Mouse (Mus musculus): ENCODE measurements around the gene 6030408B16Rik. TPM values are rescaled to one million over a fixed set of nuclear protein-coding genes. Genes with fewer than 3 reads are reported as not detected.

Gene 6030408B16Rik
- total RNA-seq, 2 experiments from 2014 or later, result not detected

Other genes with a start within 250 kb of the 6030408B16Rik start
- not detected in 2 replicates for gene Gm47841, start 245.8 kb upstream of the 6030408B16Rik start, total RNA-seq (2015)
- gene Gm47841, start 245.8 kb upstream of the 6030408B16Rik start, total RNA-seq (2017), result not detected in 2 replicates
- not detected in 2 replicates for gene Fignl2, start 214.6 kb upstream of the 6030408B16Rik start, total RNA-seq (2015)
- under 0.01 TPM in 1 of 2 replicates, not detected in the other for gene Fignl2, start 214.6 kb upstream of the 6030408B16Rik start, total RNA-seq (2017)
- not detected in 2 replicates for gene Ankrd33, start 177.5 kb upstream of the 6030408B16Rik start, total RNA-seq (2015)
- gene Ankrd33, start 177.5 kb upstream of the 6030408B16Rik start, total RNA-seq (2017), result not detected in 2 replicates
- 0.27 and 1.1 TPM in 2 replicates for gene Acvrl1, start 164.7 kb upstream of the 6030408B16Rik start, total RNA-seq (2015)
- 1.6 and 1.7 TPM in 2 replicates for gene Acvrl1, start 164.7 kb upstream of the 6030408B16Rik start, total RNA-seq (2017)
- gene Acvr1b, start 119.1 kb upstream of the 6030408B16Rik start, total RNA-seq (2015), result 3.4 and 4.8 TPM in 2 replicates
- gene Acvr1b, start 119.1 kb upstream of the 6030408B16Rik start, total RNA-seq (2017), result 6.4 and 10.3 TPM in 2 replicates
- 0.98 and 1.1 TPM in 2 replicates for gene Grasp, start 69.0 kb upstream of the 6030408B16Rik start, total RNA-seq (2015)
- gene Grasp, start 69.0 kb upstream of the 6030408B16Rik start, total RNA-seq (2017), result 1.00 and 1.1 TPM in 2 replicates
- gene Nr4a1, start 38.9 kb upstream of the 6030408B16Rik start, total RNA-seq (2015), result 6.5 and 11.3 TPM in 2 replicates
- 7.1 and 7.9 TPM in 2 replicates for gene Nr4a1, start 38.9 kb upstream of the 6030408B16Rik start, total RNA-seq (2017)
- gene Atg101, start 8.9 kb upstream of the 6030408B16Rik start, total RNA-seq (2015), result 7.9 and 13.1 TPM in 2 replicates
- 58.6 and 63.5 TPM in 2 replicates for gene Atg101, start 8.9 kb upstream of the 6030408B16Rik start, total RNA-seq (2017)
- 1.8 and 3.1 TPM in 2 replicates for gene Krt80, start 77.0 kb downstream of the 6030408B16Rik start, total RNA-seq (2015)
- gene Krt80, start 77.0 kb downstream of the 6030408B16Rik start, total RNA-seq (2017), result 0.57 and 0.83 TPM in 2 replicates
- gene Krt7, start 117.8 kb downstream of the 6030408B16Rik start, total RNA-seq (2015), result 1.1 TPM in 1 of 2 replicates, not detected in the other
- not detected in 2 replicates for gene Krt7, start 117.8 kb downstream of the 6030408B16Rik start, total RNA-seq (2017)
- gene Krt87, start 145.6 kb downstream of the 6030408B16Rik start, total RNA-seq (2015), result 0.12 TPM in 1 of 2 replicates, not detected in the other
- gene Krt87, start 145.6 kb downstream of the 6030408B16Rik start, total RNA-seq (2017), result not detected in 2 replicates
- not detected in 2 replicates for gene Krt88, start 154.5 kb downstream of the 6030408B16Rik start, total RNA-seq (2015)
- gene Krt88, start 154.5 kb downstream of the 6030408B16Rik start, total RNA-seq (2017), result not detected in 2 replicates
- 0.29 TPM in 1 of 2 replicates, not detected in the other for gene Krt81, start 170.5 kb downstream of the 6030408B16Rik start, total RNA-seq (2015)
- not detected in 2 replicates for gene Krt81, start 170.5 kb downstream of the 6030408B16Rik start, total RNA-seq (2017)
- not detected in 2 replicates for gene Krt86, start 180.3 kb downstream of the 6030408B16Rik start, total RNA-seq (2015)
- gene Krt86, start 180.3 kb downstream of the 6030408B16Rik start, total RNA-seq (2017), result not detected in 2 replicates
- gene Krt83, start 198.3 kb downstream of the 6030408B16Rik start, total RNA-seq (2015), result not detected in 2 replicates
- 0.37 and 1.1 TPM in 2 replicates for gene Krt83, start 198.3 kb downstream of the 6030408B16Rik start, total RNA-seq (2017)
- gene Gm49425, start 224.0 kb downstream of the 6030408B16Rik start, total RNA-seq (2015), result 0.64 TPM in 1 of 2 replicates, not detected in the other
- gene Gm49425, start 224.0 kb downstream of the 6030408B16Rik start, total RNA-seq (2017), result not detected in 2 replicates
- not detected in 2 replicates for gene Krt84, start 239.6 kb downstream of the 6030408B16Rik start, total RNA-seq (2015)
- not detected in 2 replicates for gene Krt84, start 239.6 kb downstream of the 6030408B16Rik start, total RNA-seq (2017)